Mouse (Mus musculus) forebrain, embryonic 14.5 days (tissue): ENCODE results near the gene Arhgap45. TPM values are rescaled to one million over a fixed set of nuclear protein-coding genes. Genes with fewer than 3 reads are reported as not detected.

Source experiments
- ATAC-seq: fragments of 200-750 bp; cut with Nextera tagmentation; 2 replicates; pipeline ENCODE4 v1.8.0; 2017; ENCODE audit warnings: mild to moderate bottlenecking, moderate library complexity
- DNase-seq: peaks from one replicate; pipeline ENCODE4 v3.0.0-alpha.2; 2015; ENCODE audit warnings: low spot score
- H3K27ac ChIP-seq: fragments of 300-500 bp; sonication (generic); 2 replicates; pipeline ENCODE4 v1.5.1; 2014; ENCODE audit warnings: low read depth, mild to moderate bottlenecking, control low read depth, low read length, moderate library complexity
- H3K27me3 ChIP-seq: fragments of 300-500 bp; sonication (generic); replicated peaks from 2 replicates; pipeline ENCODE4 v1.6.1; 2014; ENCODE audit warnings: low read length, control low read depth, mixed read lengths; ENCODE audit not compliant: control insufficient read depth, insufficient read depth
- H3K36me3 ChIP-seq: fragments of 300-500 bp; sonication (generic); 2 replicates; pipeline ENCODE4 v1.6.1; 2014; ENCODE audit warnings: low read length, control low read depth; ENCODE audit not compliant: control insufficient read depth, insufficient read depth
- H3K4me1 ChIP-seq: fragments of 300-500 bp; sonication (generic); 2 replicates; pipeline ENCODE4 v1.6.1; 2014; ENCODE audit warnings: antibody characterized with exemption, low read length, control low read depth; ENCODE audit not compliant: control insufficient read depth, insufficient read depth
- H3K4me2 ChIP-seq: fragments of 300-500 bp; sonication (generic); 2 replicates; pipeline ENCODE4 v1.6.1; 2014; ENCODE audit warnings: mild to moderate bottlenecking, control low read depth, low read length
- H3K4me3 ChIP-seq: fragments of 300-500 bp; sonication (generic); 2 replicates; pipeline ENCODE4 v1.5.1; 2014; ENCODE audit warnings: low read depth, low read length, control low read depth
- H3K9ac ChIP-seq: fragments of 300-500 bp; sonication (generic); 2 replicates; pipeline ENCODE4 v1.6.1; 2014; ENCODE audit warnings: mild to moderate bottlenecking, low read length, control low read depth, moderate library complexity
- H3K9me3 ChIP-seq: fragments of 300-500 bp; sonication (generic); replicated peaks from 2 replicates; pipeline ENCODE4 v1.6.1; 2016; ENCODE audit warnings: low read length, control low read depth, mixed read lengths; ENCODE audit not compliant: control insufficient read depth
- WGBS: fragments of 180-500 bp; shearing (Covaris S2); extraction: QIAGEN DNeasy Blood & Tissue Kit; methylation state at CpG from one replicate; pipeline ENCODE4 v1.1.7; 2014; 5-methylcytosine and 5-hydroxymethylcytosine counted together
- polyA plus RNA-seq: library from polyadenylated mRNA; unstranded; fragments of >200 nt; fragmentation: Nextera tagmentation; extraction: Ambion mirVana; gene quantifications from 2 replicates; pipeline ENCODE4 v1.2.1, GENCODE M21; 2014

The Arhgap45 gene
- polyA plus RNA-seq, 1 experiment from 2014 or later, result 1.1 TPM

- WGBS, result 85% methylated on average over 10 of the region's 10 CpGs
- no peak overlapping the region for H3K27ac ChIP-seq
- no peak for ATAC-seq
- no peaks in the 10 kb centered on the region for H3K36me3 ChIP-seq
- H3K9ac ChIP-seq, result no peak overlapping the region
- DNase-seq, result no peak
- no peak overlapping the region for H3K4me2 ChIP-seq
- H3K9me3 ChIP-seq, result no peaks in the 10 kb centered on the region
- H3K27me3 ChIP-seq, result peaks cover 41% of the 10 kb centered on the region
- H3K4me1 ChIP-seq, result no peaks in the 10 kb centered on the region
- H3K4me3 ChIP-seq, result no peak overlapping the region
Observed at GRCm38 (mm10) chr10:80016931-80017330, 478 bp downstream of the Arhgap45 start.

- no peak overlapping the region for H3K4me3 ChIP-seq
- H3K4me1 ChIP-seq, result no peaks in the 10 kb centered on the region
- 72% methylated on average over 3 of the region's 3 CpGs for WGBS
- H3K27ac ChIP-seq, result no peak overlapping the region
- peaks cover 41% of the 10 kb centered on the region for H3K27me3 ChIP-seq
- no peaks in the 10 kb centered on the region for H3K9me3 ChIP-seq
- no peak overlapping the region for H3K4me2 ChIP-seq
- no peak for ATAC-seq
- no peaks in the 10 kb centered on the region for H3K36me3 ChIP-seq
- no peak for DNase-seq
- no peak overlapping the region for H3K9ac ChIP-seq
Observed at GRCm38 (mm10) chr10:80017361-80017760, 908 bp downstream of the Arhgap45 start.

- 80% methylated on average over 14 of the region's 14 CpGs for WGBS
- Histone ChIP-seq H3K4me2 (no peak overlapping the region), H3K9me3 (no peaks in the 10 kb centered on the region), H3K36me3 (no peaks in the 10 kb centered on the region), H3K4me1 (no peaks in the 10 kb centered on the region), H3K9ac (no peak overlapping the region), H3K4me3 (no peak overlapping the region), H3K27me3 (peaks cover 41% of the 10 kb centered on the region), H3K27ac (no peak overlapping the region)
- ATAC-seq (no peak), DNase-seq (no peak)
Observed at GRCm38 (mm10) chr10:80017771-80018170, 1.3 kb downstream of the Arhgap45 start.

DNA sequence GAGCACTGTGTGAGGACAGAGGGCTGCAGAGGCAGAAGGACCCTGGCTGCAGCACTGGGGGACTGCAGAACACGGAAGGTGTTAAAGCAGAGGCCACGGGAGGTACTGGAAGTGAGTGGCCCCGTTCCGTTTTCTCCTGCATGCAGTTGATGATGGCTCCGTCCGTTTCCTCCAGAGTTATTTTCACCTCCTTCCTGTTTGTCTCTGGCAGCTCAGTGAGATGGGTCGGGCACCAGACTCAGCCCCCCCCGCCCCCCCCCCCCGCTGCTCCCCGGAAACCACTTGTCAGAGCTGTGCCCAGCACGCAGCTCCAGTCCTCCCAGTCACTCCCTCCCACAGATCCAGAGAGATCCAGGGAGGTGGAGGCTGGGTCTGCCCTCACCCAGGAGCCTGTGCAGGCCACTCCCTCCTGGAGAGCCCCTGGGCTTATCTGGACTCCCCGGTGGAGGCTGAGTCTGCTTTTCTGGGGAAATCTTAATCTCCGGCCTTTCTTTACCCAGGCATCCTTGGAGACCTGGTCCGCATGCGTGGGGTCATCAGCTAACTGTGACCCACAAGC lies 2.4 kb downstream of the Arhgap45 start:
- DNase-seq (no peak), ATAC-seq (no peak)
- Histone ChIP-seq H3K27ac (no peak overlapping the region), H3K4me3 (no peak overlapping the region), H3K4me1 (no peaks in the 10 kb centered on the region), H3K4me2 (no peak overlapping the region), H3K36me3 (no peaks in the 10 kb centered on the region), H3K9ac (no peak overlapping the region), H3K9me3 (no peaks in the 10 kb centered on the region), H3K27me3 (peaks cover 31% of the 10 kb centered on the region)
- 11% methylated on average over 13 of the region's 15 CpGs for WGBS

- peak overlapping the region; percentile 6; the same call in 1 of the 2 replicates for H3K4me2 ChIP-seq
- no peak overlapping the region for H3K4me3 ChIP-seq
- 0 out of 2 replicates have a peak overlapping the region, but pooled peaks have one; percentile 40 for H3K9ac ChIP-seq
- ATAC-seq (no peak), DNase-seq (no peak)
- H3K27ac ChIP-seq, result no peak overlapping the region
- no peaks in the 10 kb centered on the region for H3K9me3 ChIP-seq
- no peaks in the 10 kb centered on the region for H3K4me1 ChIP-seq
- WGBS, result 3% methylated on average over 20 of the region's 20 CpGs
- H3K36me3 ChIP-seq, result no peaks in the 10 kb centered on the region
- peaks cover 23% of the 10 kb centered on the region for H3K27me3 ChIP-seq
Observed at GRCm38 (mm10) chr10:80019471-80020131, 3.1 kb downstream of the Arhgap45 start.

DNA sequence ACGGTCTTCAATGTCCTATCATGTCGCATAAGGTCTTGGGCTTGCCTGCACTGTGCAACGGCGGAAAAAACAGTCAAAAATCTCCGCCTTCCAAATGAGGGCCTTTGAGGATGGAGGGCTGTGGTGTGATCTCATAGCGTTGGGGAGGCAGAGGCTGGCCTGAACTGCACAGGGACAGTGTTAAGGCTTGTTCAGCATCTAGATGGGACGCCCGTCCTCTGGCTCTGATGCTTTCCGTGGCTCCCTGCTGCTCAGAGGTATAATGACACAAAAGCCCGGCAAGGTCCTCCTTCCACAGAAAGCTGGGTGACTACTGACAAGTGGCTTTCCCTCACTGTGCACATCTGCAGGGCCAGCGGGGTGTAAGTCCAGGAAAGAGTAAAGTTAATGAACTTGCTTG lies 3.7 kb downstream of the Arhgap45 start:
- 14% methylated on average over 11 of the region's 11 CpGs for WGBS

GRCm38 (mm10) chr10:80020603-80021319 lies 4.3 kb downstream of the Arhgap45 start:
- ATAC-seq (no peak), DNase-seq (no peak)
- no peak overlapping the region for H3K4me2 ChIP-seq
- H3K27me3 ChIP-seq, result peaks cover 16% of the 10 kb centered on the region; the same call in 1 of the 2 replicates
- H3K9me3 ChIP-seq, result no peaks in the 10 kb centered on the region
- no peak overlapping the region for H3K4me3 ChIP-seq
- no peak overlapping the region for H3K27ac ChIP-seq
- no peaks in the 10 kb centered on the region for H3K36me3 ChIP-seq
- no peaks in the 10 kb centered on the region for H3K4me1 ChIP-seq
- 84% methylated on average over 18 of the region's 18 CpGs for whole genome bisulfite sequencing
- no peak overlapping the region for H3K9ac ChIP-seq

More for the DNA sequence above, 3.7 kb downstream of the Arhgap45 start:
- Histone ChIP-seq H3K4me3 (no peak overlapping the region), H3K27me3 (peaks cover 17% of the 10 kb centered on the region; the same call in 1 of the 2 replicates), H3K4me2 (peak overlapping the region; percentile 6; the same call in 1 of the 2 replicates), H3K9me3 (no peaks in the 10 kb centered on the region), H3K36me3 (no peaks in the 10 kb centered on the region), H3K4me1 (no peaks in the 10 kb centered on the region), H3K27ac (no peak overlapping the region), H3K9ac (no peak overlapping the region)
- ATAC-seq (no peak), DNase-seq (no peak)

GRCm38 (mm10) chr10:80021320-80021641 lies 4.8 kb downstream of the Arhgap45 start:
- Histone ChIP-seq H3K9ac (no peak overlapping the region), H3K4me3 (no peak overlapping the region), H3K9me3 (no peaks in the 10 kb centered on the region), H3K27me3 (peaks cover 16% of the 10 kb centered on the region; the same call in 1 of the 2 replicates), H3K36me3 (no peaks in the 10 kb centered on the region), H3K4me1 (no peaks in the 10 kb centered on the region), H3K27ac (no peak overlapping the region), H3K4me2 (no peak overlapping the region)
- no peak for ATAC-seq
- DNase-seq, result no peak
- WGBS, result 92% methylated on average over 13 of the region's 13 CpGs

DNA sequence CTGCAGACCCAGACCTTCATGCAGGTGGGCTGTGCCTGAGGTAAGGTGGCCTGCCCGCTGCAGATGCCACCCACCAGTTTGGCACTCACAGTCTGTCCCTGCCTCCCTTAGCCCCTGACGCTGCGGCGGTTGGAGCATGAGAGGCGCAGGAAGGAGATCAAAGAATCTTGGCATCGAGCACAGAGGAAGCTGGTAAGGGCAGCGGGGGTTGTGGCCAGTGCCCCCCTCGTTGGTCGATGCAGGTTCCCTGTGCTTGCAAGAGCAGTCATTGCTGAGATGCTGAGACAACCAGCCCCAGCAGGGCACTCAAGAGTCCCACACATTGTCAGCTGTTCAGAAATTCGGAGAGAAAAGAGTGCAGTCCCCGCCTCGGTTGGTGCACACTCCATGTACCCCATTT lies 5.7 kb downstream of the Arhgap45 start:
- DNase-seq, result no peak
- Histone ChIP-seq H3K27ac (no peak overlapping the region), H3K27me3 (peaks cover 16% of the 10 kb centered on the region; the same call in 1 of the 2 replicates), H3K4me3 (no peak overlapping the region), H3K4me1 (no peaks in the 10 kb centered on the region), H3K36me3 (no peaks in the 10 kb centered on the region), H3K9me3 (no peaks in the 10 kb centered on the region), H3K9ac (no peak overlapping the region), H3K4me2 (no peak overlapping the region)
- no peak for ATAC-seq
- WGBS, result 84% methylated on average over 12 of the region's 12 CpGs
